Mouse (Mus musculus) stomach, postnatal 0 days (tissue): ENCODE measurements around the gene Asb5.

Experiments used
- CTCF ChIP-seq: IDR thresholded peaks from 2 replicates; pipeline ENCODE4 v1.5.1; 2016; ENCODE audit warnings: antibody characterized with exemption, low read depth, mild to moderate bottlenecking, moderate library complexity
- EP300 ChIP-seq: optimal IDR thresholded peaks from 2 replicates; pipeline ENCODE3; 2016; ENCODE audit warnings: antibody characterized with exemption

DNA sequence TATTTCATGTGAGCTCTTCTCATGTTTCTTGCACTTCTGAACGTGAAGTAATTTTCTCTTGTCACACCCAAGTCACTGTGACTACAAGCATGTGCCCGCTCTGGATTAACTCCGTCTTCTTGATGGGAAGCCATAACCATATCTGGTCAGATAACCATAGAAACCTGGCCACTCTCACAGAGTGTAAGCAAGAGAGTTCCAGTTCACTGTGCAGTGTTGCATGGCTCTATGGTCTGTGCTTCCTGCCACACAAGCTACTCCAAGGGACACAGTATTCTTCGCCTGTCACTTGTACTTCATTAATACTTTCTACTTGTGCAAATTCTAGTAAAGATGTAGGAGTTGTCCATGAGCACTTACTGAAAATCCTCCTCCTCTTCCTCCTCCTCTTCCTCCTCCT lies 37.4 kb upstream of the Asb5 start:
- TF ChIP-seq CTCF (no peak), EP300 (no peak)
